Mouse (Mus musculus) lung, adult 2 months (tissue): ENCODE measurements around the gene Ccdc88c.

ENCODE experiments used
- CTCF ChIP-seq: fragments of 200-500 bp; IDR thresholded peaks from 2 replicates; pipeline ENCODE4 v1.5.1; 2011; ENCODE audit warnings: mild to moderate bottlenecking, low read length, control low read depth; ENCODE audit not compliant: insufficient read depth
- POLR2A ChIP-seq: fragments of 200-500 bp; IDR thresholded peaks from 2 replicates; pipeline ENCODE4 v1.6.1; 2011; ENCODE audit warnings: low read depth, mild to moderate bottlenecking, control low read depth, low read length, borderline replicate concordance; ENCODE audit errors: extremely low read depth

DNA sequence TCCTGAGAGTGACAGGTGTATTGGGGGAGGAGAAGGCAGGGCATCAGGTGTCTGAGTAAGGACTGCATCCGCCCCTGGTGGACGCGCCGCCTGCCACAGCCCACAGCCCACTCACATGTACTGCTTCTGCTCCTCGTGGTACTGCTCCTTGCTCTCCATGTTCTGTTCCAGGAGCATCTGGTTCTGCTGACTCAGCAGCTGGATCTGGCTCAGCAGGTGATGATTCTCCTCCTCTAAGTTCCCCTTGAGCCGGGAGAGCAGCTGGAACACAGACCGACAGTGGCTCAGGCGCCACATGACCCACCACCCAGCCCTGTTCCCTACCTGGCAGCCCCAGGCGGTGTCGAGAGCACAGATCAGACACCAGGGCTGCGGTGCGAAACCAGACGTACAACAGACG is 97.2 kb downstream of the Ccdc88c start:
- no peak for TF ChIP-seq CTCF
- TF ChIP-seq POLR2A = no peak
